Mouse (Mus musculus): ENCODE data around the gene Hilpda.

- TF ChIP-seq CTCF (IDR thresholded peaks at IDR 0.05; ENCODE audit: low read depth, low read length) (no peak), TAL1 (conservative IDR thresholded peaks at IDR 0.05; ENCODE audit: low read depth, low read length) (no peak), GATA1 (IDR thresholded peaks at IDR 0.05; ENCODE audit: borderline replicate concordance, low read length) (no peak), POLR2AphosphoS5 (IDR thresholded peaks at IDR 0.05; ENCODE audit: insufficient replicate concordance, low read depth, low read length) (no peak)
These were observed 8.4 kb upstream of the Hilpda start for GRCm38 (mm10) chr6:29263650-29264455.

Data from G1E (cell line).